Mouse (Mus musculus): ENCODE data around the gene Rad51d. TPM values are rescaled to one million over a fixed set of nuclear protein-coding genes. Genes with fewer than 3 reads are reported as not detected.

Rad51d gene
- polyA plus RNA-seq, 1 experiment from 2014 or later = 10.9 TPM

DNA sequence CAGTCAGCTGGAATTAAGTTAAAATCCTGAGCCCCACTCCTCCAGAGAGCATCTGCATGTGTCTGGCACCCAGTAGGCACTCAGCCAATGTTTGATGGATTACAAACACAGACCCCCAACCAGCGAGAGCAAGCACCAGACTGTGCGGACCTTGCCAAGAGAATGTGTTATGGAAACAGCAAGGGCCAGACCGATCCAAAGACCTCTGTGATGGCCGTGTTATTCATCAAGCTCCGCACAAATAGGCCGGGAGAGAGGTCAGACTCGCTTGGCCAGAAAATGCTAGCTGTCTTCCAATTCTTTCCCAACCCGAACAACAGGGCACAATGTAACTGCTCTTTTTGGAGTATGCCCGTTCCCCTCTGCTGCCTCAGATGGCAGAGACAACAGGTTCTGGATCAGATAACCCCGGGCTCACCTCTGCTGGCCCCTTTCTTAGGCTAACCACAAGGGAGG is 1.9 kb downstream of the Rad51d start:
- ATAC-seq = peak; percentile 36; the same call in 1 of the 2 replicates
- Histone ChIP-seq H3K27me3 (peaks cover 17% of the 10 kb centered on the region), H3K4me1 (peaks cover 21% of the 10 kb centered on the region), H3K27ac (no peak overlapping the region), H3K9ac (0 out of 2 replicates have a peak overlapping the region, but pooled peaks have one; percentile 30), H3K4me3 (no peak overlapping the region; the same call in 1 of the 2 replicates), H3K4me2 (peak overlapping the region; percentile 91), H3K36me3 (ENCODE audit: poor library complexity, severe bottlenecking) (no peaks in the 10 kb centered on the region), H3K9me3 (replicated peaks) (no peaks in the 10 kb centered on the region)
- 52% methylated on average over 10 of the region's 10 CpGs for WGBS

DNA sequence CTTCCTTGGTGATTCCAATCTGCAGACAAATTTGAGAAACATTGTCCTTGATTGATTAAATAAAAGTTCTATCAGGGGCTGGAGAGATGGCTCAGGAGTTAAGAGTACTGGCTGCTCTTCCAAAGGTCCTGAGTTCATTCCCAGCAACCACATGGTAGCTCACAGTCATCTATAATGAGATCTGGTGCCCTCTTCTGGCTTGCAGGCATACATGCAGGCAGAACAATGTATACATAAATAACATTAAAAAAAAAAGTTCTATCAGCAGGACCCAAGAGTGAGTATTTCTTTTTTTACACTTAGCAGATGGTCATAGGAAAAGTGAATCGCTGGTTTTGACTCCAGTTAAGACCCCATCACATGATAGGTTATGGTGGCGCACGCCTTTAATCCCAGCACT is 3.9 kb downstream of the Rad51d start:
- Histone ChIP-seq H3K27me3 (peaks cover 5% of the 10 kb centered on the region; the same call in 1 of the 2 replicates), H3K9me3 (replicated peaks) (no peaks in the 10 kb centered on the region), H3K36me3 (ENCODE audit: poor library complexity, severe bottlenecking) (0 out of 2 replicates have a peak, but pooled peaks cover 4% of the 10 kb centered on the region), H3K9ac (no peak overlapping the region), H3K27ac (no peak overlapping the region), H3K4me3 (no peak overlapping the region), H3K4me2 (no peak overlapping the region), H3K4me1 (peaks cover 21% of the 10 kb centered on the region)
- 95% methylated on average over 3 of the region's 3 CpGs for WGBS
- no peak for ATAC-seq

DNA sequence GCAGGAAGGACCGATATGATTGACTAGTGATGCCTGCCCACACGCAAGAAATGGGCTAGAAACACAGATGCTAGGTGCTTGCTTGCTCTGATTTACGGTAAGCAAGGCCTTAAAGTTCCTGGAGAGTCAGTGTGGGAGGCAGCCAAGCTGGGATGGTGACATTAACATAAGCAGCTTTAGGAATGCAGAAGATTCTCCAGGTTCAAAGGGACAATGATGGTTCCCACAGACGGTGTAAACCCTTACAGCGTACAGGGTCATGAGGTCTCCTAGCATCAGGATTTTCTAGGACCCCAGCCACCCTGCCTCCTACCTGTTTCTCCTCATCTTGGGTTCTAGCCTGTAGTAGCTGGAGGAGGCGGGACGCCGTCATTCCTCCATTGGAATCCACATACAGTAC is 7.2 kb downstream of the Rad51d start:
- ATAC-seq = no peak
- H3K9ac ChIP-seq = no peak overlapping the region
- 73% methylated on average over 8 of the region's 8 CpGs for WGBS
- H3K4me1 ChIP-seq = peaks cover 1% of the 10 kb centered on the region; the same call in 1 of the 2 replicates
- H3K9me3 ChIP-seq (replicated peaks) = no peaks in the 10 kb centered on the region
- H3K36me3 ChIP-seq (ENCODE audit: poor library complexity, severe bottlenecking) = peaks cover 9% of the 10 kb centered on the region; the same call in 1 of the 2 replicates
- H3K27me3 ChIP-seq = no peaks in the 10 kb centered on the region
- no peak overlapping the region for H3K4me3 ChIP-seq
- H3K27ac ChIP-seq = no peak overlapping the region
- no peak overlapping the region for H3K4me2 ChIP-seq

DNA sequence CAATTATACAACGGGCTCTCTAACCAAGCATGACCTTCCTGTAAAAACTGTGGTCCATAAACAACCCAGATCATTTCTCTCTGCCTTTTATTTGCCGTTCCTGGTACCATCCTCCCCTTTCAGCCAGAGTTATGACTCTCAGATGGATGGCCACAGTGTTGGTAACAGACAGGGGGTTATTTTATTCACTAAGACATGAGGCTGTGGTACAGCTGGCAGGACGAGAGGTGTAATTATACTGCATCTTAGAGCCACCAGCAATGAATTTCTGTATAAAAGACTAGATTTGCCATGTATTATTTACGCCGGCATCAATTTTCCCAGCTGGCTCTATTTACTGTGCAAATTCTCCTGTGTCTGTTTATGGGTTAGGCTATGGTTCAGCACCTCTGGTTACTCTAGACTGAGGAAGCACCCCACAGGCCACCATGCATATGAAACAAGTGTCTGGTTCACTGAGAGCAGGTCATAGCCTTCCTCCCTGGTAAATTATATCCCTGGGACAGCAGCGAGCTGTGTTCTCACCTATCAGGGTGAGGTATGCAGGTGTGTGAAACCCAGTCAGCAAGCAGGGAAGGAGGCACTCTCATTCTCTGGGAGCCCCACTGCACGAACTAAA is 12.6 kb downstream of the Rad51d start:
- Histone ChIP-seq H3K27ac (no peak overlapping the region), H3K36me3 (ENCODE audit: poor library complexity, severe bottlenecking) (peaks cover 9% of the 10 kb centered on the region; the same call in 1 of the 2 replicates), H3K4me2 (no peak overlapping the region), H3K9ac (no peak overlapping the region), H3K4me3 (no peak overlapping the region), H3K4me1 (no peaks in the 10 kb centered on the region), H3K27me3 (no peaks in the 10 kb centered on the region), H3K9me3 (replicated peaks) (no peaks in the 10 kb centered on the region)
- no peak for ATAC-seq
- 81% methylated on average over 7 of the region's 7 CpGs for WGBS

DNA sequence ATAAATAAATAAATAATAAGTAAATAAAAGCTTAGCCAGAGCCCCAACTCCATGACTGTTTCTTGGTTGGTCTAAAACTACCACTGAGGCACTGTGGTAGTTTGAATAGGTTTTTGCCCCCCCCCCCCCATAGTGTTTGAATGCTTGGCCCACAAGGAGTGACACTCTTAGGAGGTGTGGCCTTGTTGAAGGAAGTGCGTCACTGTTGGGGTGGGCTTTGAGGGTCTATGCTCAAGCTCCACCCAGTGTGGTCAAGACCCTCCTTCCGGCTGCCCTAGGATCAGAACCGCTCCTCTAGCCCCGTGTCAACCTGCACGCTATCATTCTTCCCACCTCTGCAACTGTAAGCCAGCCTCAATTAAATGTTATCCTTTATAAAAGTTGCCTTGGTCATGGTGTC is 14.8 kb downstream of the Rad51d start:
- ATAC-seq = no peak
- Histone ChIP-seq H3K9ac (no peak overlapping the region), H3K4me3 (no peak overlapping the region), H3K27me3 (no peaks in the 10 kb centered on the region), H3K27ac (no peak overlapping the region), H3K9me3 (replicated peaks) (no peaks in the 10 kb centered on the region), H3K36me3 (ENCODE audit: poor library complexity, severe bottlenecking) (peaks cover 5% of the 10 kb centered on the region; the same call in 1 of the 2 replicates), H3K4me2 (no peak overlapping the region), H3K4me1 (no peaks in the 10 kb centered on the region)
- WGBS = 87% methylated on average over 5 of the region's 5 CpGs

DNA sequence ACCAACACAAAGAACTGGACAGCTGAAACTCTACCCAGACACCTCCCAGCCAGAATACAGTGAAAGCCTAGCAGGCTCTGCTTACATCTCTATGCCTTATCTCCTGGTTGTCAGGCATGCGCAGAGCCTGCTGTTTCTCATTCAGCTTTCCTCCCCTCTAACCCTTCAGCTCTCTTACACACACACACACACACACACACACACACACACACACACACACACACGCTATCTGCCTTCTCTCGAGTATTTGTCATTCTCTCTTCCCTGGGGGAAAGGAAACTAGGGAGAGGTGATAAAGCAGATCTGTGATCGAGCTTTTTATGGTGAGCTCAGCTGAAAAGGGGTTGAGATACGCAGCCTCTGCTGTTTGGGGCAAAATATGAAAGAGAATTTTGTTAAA is 15.5 kb downstream of the Rad51d start:
- H3K9me3 ChIP-seq (replicated peaks) = no peaks in the 10 kb centered on the region
- WGBS = 84% methylated on average over 5 of the region's 5 CpGs
- no peak for ATAC-seq

DNA sequence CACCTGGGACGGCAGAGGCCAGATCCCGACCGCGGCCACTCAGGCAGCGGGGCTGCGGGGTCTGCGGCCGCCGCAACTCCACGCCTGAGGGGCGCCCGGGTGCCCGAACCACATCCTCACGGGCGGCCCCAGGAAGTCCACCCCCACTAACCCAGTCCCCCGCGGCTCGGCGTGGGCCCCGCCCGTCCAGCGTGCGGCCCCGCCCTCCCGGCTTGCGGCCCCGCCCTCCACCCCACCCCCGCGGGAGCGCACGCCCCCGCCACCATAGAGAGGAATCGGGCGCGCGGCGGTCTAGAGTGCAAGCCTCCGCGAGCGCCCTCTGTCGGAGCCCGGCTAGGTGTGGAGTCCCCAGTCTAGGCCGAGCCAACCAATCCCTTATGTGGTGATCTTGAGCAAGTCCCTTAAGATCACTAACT is 19.4 kb downstream of the Rad51d start, which contains the start of gene Rffl:
TSS of gene Rffl (minus strand) at position 180 of the 416 bp plus-strand sequence.
- H3K27me3 ChIP-seq = no peaks in the 10 kb centered on the region
- H3K9ac ChIP-seq = peak within 1 kb of the TSS; percentile 84
- ATAC-seq = peak; percentile 97
- H3K36me3 ChIP-seq (ENCODE audit: poor library complexity, severe bottlenecking) = no peaks in the 10 kb centered on the region
- WGBS = 1% methylated on average over 38 of the region's 43 CpGs
- peak within 1 kb of the TSS; percentile 83 for H3K4me3 ChIP-seq
- H3K4me2 ChIP-seq = peak within 1 kb of the TSS; percentile 84
- H3K4me1 ChIP-seq = peaks cover 31% of the 10 kb centered on the region; the same call in 1 of the 2 replicates
- peak within 1 kb of the TSS; percentile 35; the same call in 1 of the 2 replicates for H3K27ac ChIP-seq
- H3K9me3 ChIP-seq (replicated peaks) = no peaks in the 10 kb centered on the region

More for the DNA sequence above, 15.5 kb downstream of the Rad51d start:
- H3K27ac ChIP-seq = no peak overlapping the region
- no peak overlapping the region for H3K4me2 ChIP-seq
- peaks cover 3% of the 10 kb centered on the region; the same call in 1 of the 2 replicates for H3K36me3 ChIP-seq (ENCODE audit: poor library complexity, severe bottlenecking)
- no peak overlapping the region for H3K4me3 ChIP-seq
- no peak overlapping the region for H3K9ac ChIP-seq
- peaks cover 7% of the 10 kb centered on the region; the same call in 1 of the 2 replicates for H3K4me1 ChIP-seq
- no peaks in the 10 kb centered on the region for H3K27me3 ChIP-seq

DNA sequence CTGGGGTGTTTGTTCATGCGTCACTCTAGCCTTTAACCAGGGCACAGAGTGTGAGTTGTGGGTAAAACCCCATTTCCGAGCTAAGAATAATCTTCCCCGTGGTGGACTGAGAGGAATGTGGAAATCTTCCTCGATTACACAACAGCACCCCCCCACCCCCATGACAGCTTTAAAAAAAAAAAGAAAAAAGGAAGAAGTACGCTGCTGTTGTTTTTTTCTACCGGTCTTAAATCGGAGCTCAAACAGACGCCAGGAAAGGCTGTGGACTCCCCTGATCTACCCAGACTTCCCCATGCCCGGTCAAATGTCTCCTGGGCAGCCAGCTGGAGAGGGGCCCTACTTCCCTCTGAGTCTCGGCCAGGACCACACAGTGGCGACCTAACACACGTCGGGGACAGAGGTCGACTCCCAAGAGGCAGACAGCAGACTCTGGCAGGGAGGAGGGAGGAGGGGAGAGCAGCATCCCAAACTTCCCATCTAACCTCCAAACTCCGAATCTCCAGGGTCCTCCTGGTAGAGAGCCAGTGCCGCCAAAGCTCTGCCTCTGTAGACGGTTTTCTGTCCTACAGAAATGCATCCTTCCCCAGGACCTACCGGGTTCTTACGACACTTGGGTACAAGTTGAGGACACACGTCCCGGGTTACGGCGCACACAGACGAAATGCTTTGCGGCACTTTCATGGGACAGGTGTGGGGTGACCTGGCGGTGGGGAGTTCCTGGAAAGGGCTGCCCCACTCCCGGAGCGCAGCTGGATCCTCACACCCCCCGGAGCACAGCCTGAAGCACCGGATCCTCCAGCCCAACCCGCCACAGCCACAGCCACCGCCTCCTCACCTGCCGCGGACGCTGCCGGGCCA is 20.0 kb downstream of the Rad51d start:
- Histone ChIP-seq H3K4me1 (peaks cover 31% of the 10 kb centered on the region; the same call in 1 of the 2 replicates), H3K9ac (peak overlapping the region; percentile 84), H3K27ac (peak overlapping the region; percentile 35; the same call in 1 of the 2 replicates), H3K4me2 (peak overlapping the region; percentile 84), H3K4me3 (peak overlapping the region; percentile 83), H3K27me3 (no peaks in the 10 kb centered on the region), H3K9me3 (replicated peaks) (no peaks in the 10 kb centered on the region), H3K36me3 (ENCODE audit: poor library complexity, severe bottlenecking) (no peaks in the 10 kb centered on the region)
- WGBS = 6% methylated on average over 34 of the region's 36 CpGs
- ATAC-seq = no peak; the same call in 1 of the 2 replicates

DNA sequence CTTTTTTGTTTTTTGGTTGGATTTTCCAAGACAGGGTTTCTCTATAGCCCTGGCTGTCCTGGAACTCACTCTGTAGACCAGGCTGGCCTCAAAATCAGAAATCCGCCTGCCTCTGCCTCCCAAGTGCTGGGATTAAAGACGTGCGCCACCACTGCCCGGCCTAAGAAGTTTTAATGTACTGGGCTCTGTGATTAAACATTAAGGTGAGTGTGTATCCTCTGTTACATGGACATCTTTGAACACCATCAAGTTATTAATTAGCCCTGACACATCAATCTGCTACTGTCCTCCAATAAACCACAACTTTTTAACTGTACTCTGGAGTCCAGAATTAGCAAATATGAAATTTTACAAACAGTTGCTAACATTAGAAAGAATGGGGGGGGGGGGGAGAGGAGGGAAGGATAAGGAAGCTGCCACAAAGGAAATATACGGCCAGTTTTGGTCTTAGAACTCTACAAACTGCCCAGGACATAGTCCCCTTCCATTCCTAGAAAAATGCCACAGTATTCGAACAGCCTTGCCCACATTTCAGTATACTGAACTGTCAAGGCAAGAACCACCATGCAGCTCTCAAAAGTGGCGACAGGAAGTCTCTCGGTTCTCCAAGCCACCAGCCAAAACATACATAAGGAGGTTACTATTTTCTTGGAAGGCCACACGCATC is 20.8 kb downstream of the Rad51d start:
- Histone ChIP-seq H3K27me3 (no peaks in the 10 kb centered on the region), H3K4me3 (peak overlapping the region; percentile 83), H3K4me2 (peak overlapping the region; percentile 84), H3K9ac (peak overlapping the region; percentile 84), H3K27ac (no peak overlapping the region), H3K36me3 (ENCODE audit: poor library complexity, severe bottlenecking) (no peaks in the 10 kb centered on the region), H3K9me3 (replicated peaks) (no peaks in the 10 kb centered on the region), H3K4me1 (peaks cover 31% of the 10 kb centered on the region; the same call in 1 of the 2 replicates)
- WGBS = 76% methylated on average over 9 of the region's 9 CpGs
- ATAC-seq = no peak

DNA sequence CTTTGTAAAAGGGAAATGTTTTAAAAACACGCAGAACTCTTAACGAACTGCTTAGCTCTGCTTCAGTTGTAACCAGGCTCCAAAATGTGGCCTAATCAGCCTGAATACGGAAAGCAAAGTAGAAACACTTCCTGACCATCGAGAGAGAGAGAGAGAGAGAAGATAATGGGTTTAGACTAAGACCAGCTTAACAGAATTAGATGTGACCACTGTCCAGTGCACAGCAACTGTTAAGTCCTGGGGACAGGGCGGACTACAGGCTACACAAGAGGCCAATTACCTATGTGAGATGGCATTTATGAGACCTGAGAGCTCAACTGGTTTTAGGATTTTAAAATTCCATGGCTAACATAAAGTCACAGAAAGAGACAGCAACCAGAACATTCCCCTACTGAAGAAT is 22.5 kb downstream of the Rad51d start:
- Histone ChIP-seq H3K36me3 (ENCODE audit: poor library complexity, severe bottlenecking) (no peaks in the 10 kb centered on the region), H3K4me3 (no peak overlapping the region), H3K4me1 (peaks cover 44% of the 10 kb centered on the region), H3K27ac (no peak overlapping the region), H3K4me2 (no peak overlapping the region), H3K27me3 (no peaks in the 10 kb centered on the region), H3K9ac (no peak overlapping the region), H3K9me3 (replicated peaks) (no peaks in the 10 kb centered on the region)
- no peak for ATAC-seq
- WGBS = 50% methylated on average over 5 of the region's 5 CpGs

DNA sequence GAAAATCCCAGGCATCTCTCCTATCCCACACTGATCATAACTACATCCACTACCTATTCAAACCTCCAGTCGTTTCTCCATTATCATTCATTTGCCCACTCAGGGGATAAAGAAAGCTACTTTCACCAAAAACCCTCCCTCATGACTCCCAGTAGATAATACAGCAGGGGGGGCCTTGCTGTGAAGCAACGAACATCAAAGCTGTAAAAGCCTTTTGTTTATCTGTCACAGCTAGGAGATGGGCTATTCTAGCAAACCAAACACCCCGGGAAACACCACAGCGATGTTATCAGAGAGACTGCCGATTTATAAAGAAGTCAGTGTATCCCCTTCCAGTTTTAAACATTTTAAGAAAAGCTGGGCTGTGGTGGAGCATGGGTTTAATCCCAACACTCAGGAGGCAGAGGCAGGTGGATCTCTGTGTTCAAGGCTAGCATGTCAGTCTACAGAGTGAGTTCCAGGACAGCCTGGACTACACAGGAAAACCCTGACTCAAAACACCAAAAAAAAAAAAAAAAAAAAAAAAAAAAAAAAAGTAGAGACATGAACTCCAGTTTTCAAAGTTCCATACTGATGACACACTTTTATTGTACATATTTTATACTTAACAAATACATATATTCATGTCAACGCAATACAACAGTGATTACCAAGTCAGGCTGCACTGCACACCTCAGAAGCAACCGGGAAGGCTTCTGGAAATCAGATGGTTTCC is 23.4 kb downstream of the Rad51d start:
- no peak for ATAC-seq
- 28% methylated on average over 7 of the region's 7 CpGs for WGBS
- H3K27ac ChIP-seq = no peak overlapping the region
- H3K4me3 ChIP-seq = no peak overlapping the region
- H3K9ac ChIP-seq = no peak overlapping the region
- no peaks in the 10 kb centered on the region for H3K27me3 ChIP-seq
- H3K36me3 ChIP-seq (ENCODE audit: poor library complexity, severe bottlenecking) = no peaks in the 10 kb centered on the region
- H3K4me2 ChIP-seq = no peak overlapping the region; the same call in 1 of the 2 replicates
- peaks cover 53% of the 10 kb centered on the region for H3K4me1 ChIP-seq
- H3K9me3 ChIP-seq (replicated peaks) = no peaks in the 10 kb centered on the region
